Mouse (Mus musculus): ENCODE measurements at regions not wholly inside any gene's neighbourhood (a gene's known extent, or its start where the extent isn't known, plus 50 kb on each side); places are given as distances from the start of the nearest gene placed in this dataset.

- no peak overlapping the region for H3K27ac ChIP-seq
- no peak overlapping the region for H3K4me3 ChIP-seq
- WGBS = 75% methylated on average over 8 of the region's 8 CpGs
- DNase-seq (ENCODE audit: low spot score) = no peak
- H3K9me3 ChIP-seq = no peaks in the 10 kb centered on the region
- no peaks in the 10 kb centered on the region for H3K4me1 ChIP-seq
- no peaks in the 10 kb centered on the region for H3K27me3 ChIP-seq (ENCODE audit: insufficient read depth, poor library complexity, severe bottlenecking)
- H3K36me3 ChIP-seq = no peaks in the 10 kb centered on the region
Measured at GRCm38 (mm10) chr4:64255253-64255652, 208.4 kb upstream of the Tnc start.

DNA sequence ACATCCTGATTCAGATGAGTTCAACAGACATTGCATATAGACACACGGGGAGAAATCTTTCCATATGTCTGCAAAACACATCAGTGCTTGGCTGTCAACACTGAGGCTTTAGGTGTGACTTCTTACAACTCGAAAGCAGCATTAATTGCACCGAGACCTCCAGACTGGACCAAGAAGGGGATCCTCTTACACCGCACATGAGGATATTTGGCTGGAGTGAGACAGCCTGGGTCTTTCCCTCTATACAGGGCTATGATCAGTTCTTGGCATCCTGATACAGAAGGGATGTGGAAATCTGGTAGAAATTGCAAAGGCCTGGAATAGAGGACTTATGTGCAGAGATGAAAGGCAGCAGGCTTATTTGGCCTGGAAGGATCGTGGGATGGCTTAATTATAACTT is 203.9 kb upstream of the Tnc start:
- no peak overlapping the region for H3K27ac ChIP-seq
- no peaks in the 10 kb centered on the region for H3K27me3 ChIP-seq (ENCODE audit: insufficient read depth, poor library complexity, severe bottlenecking)
- no peaks in the 10 kb centered on the region for H3K4me1 ChIP-seq
- no peaks in the 10 kb centered on the region for H3K36me3 ChIP-seq
- WGBS = 79% methylated on average over 5 of the region's 5 CpGs
- no peaks in the 10 kb centered on the region for H3K9me3 ChIP-seq
- no peak for DNase-seq (ENCODE audit: low spot score)
- H3K4me3 ChIP-seq = no peak overlapping the region

- Histone ChIP-seq H3K4me1 (no peaks in the 10 kb centered on the region), H3K27ac (no peak overlapping the region), H3K9me3 (no peaks in the 10 kb centered on the region), H3K36me3 (no peaks in the 10 kb centered on the region), H3K4me3 (no peak overlapping the region), H3K27me3 (ENCODE audit: insufficient read depth, poor library complexity, severe bottlenecking) (no peaks in the 10 kb centered on the region)
- no peak for DNase-seq (ENCODE audit: low spot score)
- 52% methylated on average over 5 of the region's 5 CpGs for WGBS
Measured at GRCm38 (mm10) chr4:64238196-64238740, 191.5 kb upstream of the Tnc start.

GRCm38 (mm10) chr4:64235534-64235933 is 188.7 kb upstream of the Tnc start:
- Histone ChIP-seq H3K27me3 (ENCODE audit: insufficient read depth, poor library complexity, severe bottlenecking) (no peaks in the 10 kb centered on the region), H3K27ac (no peak overlapping the region), H3K4me3 (no peak overlapping the region), H3K9me3 (no peaks in the 10 kb centered on the region), H3K36me3 (no peaks in the 10 kb centered on the region), H3K4me1 (no peaks in the 10 kb centered on the region)
- no peak for DNase-seq (ENCODE audit: low spot score)
- WGBS = 74% methylated on average over 4 of the region's 4 CpGs

DNA sequence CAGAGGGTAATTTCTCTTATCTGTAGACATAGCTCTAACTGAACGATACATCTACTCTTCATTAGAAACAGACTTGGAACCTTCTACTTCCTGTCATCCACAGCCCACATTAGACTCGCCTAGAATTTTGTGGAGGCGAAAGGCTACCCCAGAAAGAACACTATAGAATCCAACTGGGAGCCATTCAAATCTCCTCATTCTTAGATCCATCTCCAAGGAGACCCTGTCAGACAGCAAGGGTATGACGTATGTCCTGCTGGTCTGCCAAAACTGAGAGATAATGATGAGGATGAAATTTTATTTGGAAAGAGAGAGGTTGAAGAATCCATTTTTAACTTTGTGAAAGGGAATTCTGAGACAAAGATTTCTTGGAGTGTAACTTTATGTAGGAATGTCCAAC is 185.3 kb upstream of the Tnc start:
- DNase-seq (ENCODE audit: low spot score) = no peak
- 72% methylated on average over 4 of the region's 4 CpGs for WGBS
- no peaks in the 10 kb centered on the region for H3K4me1 ChIP-seq

DNA sequence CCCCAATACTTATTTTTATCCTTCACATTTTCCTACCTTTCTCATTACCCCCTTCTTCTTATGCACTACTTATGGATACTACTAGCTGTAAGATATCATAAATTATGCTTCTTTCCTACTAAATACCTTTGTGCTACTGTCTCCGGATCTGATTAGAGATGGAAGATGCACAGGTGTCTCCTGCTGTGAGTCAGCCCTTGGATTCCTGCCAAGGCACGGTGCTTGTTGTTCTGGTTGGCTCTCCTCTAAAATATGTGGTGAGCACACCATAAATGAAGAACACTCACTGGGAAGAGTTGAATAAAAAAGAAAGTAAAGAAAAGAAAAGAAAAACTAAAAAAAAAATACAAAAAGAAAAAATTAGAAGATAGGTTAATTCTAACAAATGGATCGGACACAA is 181.5 kb upstream of the Tnc start:
- H3K4me3 ChIP-seq = no peak overlapping the region
- no peaks in the 10 kb centered on the region for H3K9me3 ChIP-seq
- no peak overlapping the region for H3K27ac ChIP-seq
- 76% methylated on average over 3 of the region's 3 CpGs for WGBS
- no peak for DNase-seq (ENCODE audit: low spot score)
- H3K27me3 ChIP-seq (ENCODE audit: insufficient read depth, poor library complexity, severe bottlenecking) = no peaks in the 10 kb centered on the region
- H3K4me1 ChIP-seq = no peaks in the 10 kb centered on the region
- no peaks in the 10 kb centered on the region for H3K36me3 ChIP-seq

More for the DNA sequence above, 185.3 kb upstream of the Tnc start:
- H3K27ac ChIP-seq = no peak overlapping the region
- H3K9me3 ChIP-seq = no peaks in the 10 kb centered on the region
- H3K27me3 ChIP-seq (ENCODE audit: insufficient read depth, poor library complexity, severe bottlenecking) = no peaks in the 10 kb centered on the region
- H3K4me3 ChIP-seq = no peak overlapping the region
- H3K36me3 ChIP-seq = no peaks in the 10 kb centered on the region

DNA sequence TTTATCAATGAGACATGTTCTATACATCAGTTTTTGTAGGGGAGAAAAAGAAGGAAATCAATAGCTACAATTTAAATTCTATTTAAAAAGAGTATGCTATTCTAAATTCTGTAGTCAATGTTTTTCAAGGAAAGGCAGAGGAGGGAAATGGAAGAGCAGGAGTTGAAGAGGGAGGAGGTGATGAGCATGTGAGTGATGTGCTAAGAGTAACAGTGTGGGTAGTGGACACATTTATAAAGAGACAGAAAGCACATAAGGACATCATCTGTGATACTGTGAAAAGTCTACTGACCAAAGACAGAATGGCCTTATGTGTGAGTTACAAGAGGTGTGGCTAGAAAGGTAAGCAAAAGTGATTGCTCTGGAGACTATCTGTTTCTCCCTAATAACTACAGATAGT is 179.8 kb upstream of the Tnc start:
- Histone ChIP-seq H3K36me3 (no peaks in the 10 kb centered on the region), H3K27me3 (ENCODE audit: insufficient read depth, poor library complexity, severe bottlenecking) (no peaks in the 10 kb centered on the region), H3K4me3 (no peak overlapping the region), H3K4me1 (no peaks in the 10 kb centered on the region), H3K9me3 (no peaks in the 10 kb centered on the region), H3K27ac (no peak overlapping the region)
- no peak for DNase-seq (ENCODE audit: low spot score)

DNA sequence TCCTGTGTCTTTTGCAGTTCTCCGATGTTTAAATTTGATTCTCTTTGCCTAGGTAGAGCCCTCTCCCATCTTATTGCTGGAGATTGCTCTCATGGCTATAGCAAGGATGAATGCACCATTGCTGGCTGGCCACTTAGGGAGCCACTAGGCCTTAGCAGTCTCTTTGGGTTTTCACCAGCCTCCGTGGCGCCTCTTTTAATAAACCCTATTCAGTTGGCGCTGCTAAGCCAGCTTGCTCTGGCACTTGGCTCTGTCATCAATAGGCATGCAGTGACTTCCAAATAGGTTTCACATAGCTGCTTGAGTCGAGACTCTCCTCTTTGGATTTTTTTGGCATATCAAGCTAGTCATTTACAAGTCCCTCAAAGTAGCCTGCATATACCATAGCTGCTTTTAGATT is 178.1 kb upstream of the Tnc start:
- no peaks in the 10 kb centered on the region for H3K36me3 ChIP-seq

GRCm38 (mm10) chr4:64219802-64220201 is 173.0 kb upstream of the Tnc start:
- H3K36me3 ChIP-seq = no peaks in the 10 kb centered on the region
- DNase-seq (ENCODE audit: low spot score) = no peak
- H3K9me3 ChIP-seq = no peaks in the 10 kb centered on the region
- no peaks in the 10 kb centered on the region for H3K4me1 ChIP-seq
- no peak overlapping the region for H3K4me3 ChIP-seq
- no peaks in the 10 kb centered on the region for H3K27me3 ChIP-seq (ENCODE audit: insufficient read depth, poor library complexity, severe bottlenecking)
- 71% methylated on average over 2 of the region's 2 CpGs for WGBS
- H3K27ac ChIP-seq = no peak overlapping the region

More for the DNA sequence above, 178.1 kb upstream of the Tnc start:
- WGBS = 81% methylated on average over 5 of the region's 5 CpGs
- Histone ChIP-seq H3K4me3 (no peak overlapping the region), H3K27ac (no peak overlapping the region), H3K4me1 (no peaks in the 10 kb centered on the region), H3K9me3 (no peaks in the 10 kb centered on the region), H3K27me3 (ENCODE audit: insufficient read depth, poor library complexity, severe bottlenecking) (no peaks in the 10 kb centered on the region)
- DNase-seq (ENCODE audit: low spot score) = no peak

- H3K27me3 ChIP-seq (ENCODE audit: insufficient read depth, poor library complexity, severe bottlenecking) = no peaks in the 10 kb centered on the region
- H3K4me3 ChIP-seq = no peak overlapping the region
- no peaks in the 10 kb centered on the region for H3K36me3 ChIP-seq
Measured at GRCm38 (mm10) chr4:64207118-64207868, 160.5 kb upstream of the Tnc start.

GRCm38 (mm10) chr4:64200808-64201190 is 154.0 kb upstream of the Tnc start:
- WGBS = 81% methylated on average over 3 of the region's 3 CpGs
- Histone ChIP-seq H3K27ac (no peak overlapping the region), H3K27me3 (ENCODE audit: insufficient read depth, poor library complexity, severe bottlenecking) (no peaks in the 10 kb centered on the region), H3K4me1 (no peaks in the 10 kb centered on the region), H3K9me3 (no peaks in the 10 kb centered on the region), H3K4me3 (no peak overlapping the region), H3K36me3 (no peaks in the 10 kb centered on the region)
- no peak for DNase-seq (ENCODE audit: low spot score)

More at GRCm38 (mm10) chr4:64207118-64207868, 160.5 kb upstream of the Tnc start:
- 55% methylated on average over 8 of the region's 8 CpGs for WGBS
- Histone ChIP-seq H3K9me3 (no peaks in the 10 kb centered on the region), H3K4me1 (no peaks in the 10 kb centered on the region), H3K27ac (no peak overlapping the region)
- no peak for DNase-seq (ENCODE audit: low spot score)

GRCm38 (mm10) chr4:64200151-64200807 is 153.5 kb upstream of the Tnc start:
- H3K4me3 ChIP-seq = no peak overlapping the region
- no peaks in the 10 kb centered on the region for H3K9me3 ChIP-seq
- WGBS = 68% methylated on average over 3 of the region's 3 CpGs
- no peaks in the 10 kb centered on the region for H3K27me3 ChIP-seq (ENCODE audit: insufficient read depth, poor library complexity, severe bottlenecking)
- no peaks in the 10 kb centered on the region for H3K4me1 ChIP-seq
- no peak overlapping the region for H3K27ac ChIP-seq
- no peaks in the 10 kb centered on the region for H3K36me3 ChIP-seq
- no peak for DNase-seq (ENCODE audit: low spot score)

- Histone ChIP-seq H3K27me3 (ENCODE audit: insufficient read depth, poor library complexity, severe bottlenecking) (no peaks in the 10 kb centered on the region), H3K4me3 (no peak overlapping the region), H3K36me3 (no peaks in the 10 kb centered on the region), H3K27ac (no peak overlapping the region), H3K4me1 (no peaks in the 10 kb centered on the region), H3K9me3 (no peaks in the 10 kb centered on the region)
- DNase-seq (ENCODE audit: low spot score) = no peak
Measured at GRCm38 (mm10) chr4:64184986-64185385, 138.2 kb upstream of the Tnc start.
